Mouse (Mus musculus) MEL (cell line): ENCODE data around the gene Trpm8. TPM values are rescaled to one million over a fixed set of nuclear protein-coding genes. Genes with fewer than 3 reads are reported as not detected.

Experiments used
- DNase-seq: peaks from one replicate; pipeline ENCODE4 v3.0.0; 2011; ENCODE audit warnings: low read depth, low spot score
- H3K27ac ChIP-seq: 2 replicates; pipeline ENCODE4 v1.5.1; 2012; ENCODE audit warnings: low read depth, mild to moderate bottlenecking, control low read depth, low read length, moderate library complexity; ENCODE audit not compliant: control insufficient read depth
- H3K27me3 ChIP-seq, 2 experiments: fragments of 150-350 bp in 1 of 2; sonication (generic) in 1 of 2; 2 replicates each; pipeline ENCODE4 v1.6.1; 2012; ENCODE audit warnings: low read length in 2 of 2, mild to moderate bottlenecking in 2 of 2, improper control_type of control experiment in 1 of 2, moderate library complexity in 1 of 2; ENCODE audit not compliant: insufficient read depth in 2 of 2, control insufficient read depth in 1 of 2
- H3K36me3 ChIP-seq, 2 experiments: 2 replicates each; pipeline ENCODE4 v1.6.1; 2012 to 2014; ENCODE audit warnings: low read length in 2 of 2, improper control_type of control experiment in 1 of 2, inconsistent platforms in 1 of 2, mild to moderate bottlenecking in 1 of 2; ENCODE audit not compliant: insufficient read depth in 2 of 2, control insufficient read depth in 1 of 2
- H3K4me1 ChIP-seq, 2 experiments: fragments of 150-350 bp in 1 of 2; sonication (generic) in 1 of 2; 2 replicates each; pipeline ENCODE4 v1.6.1; 2012; ENCODE audit warnings: low read length in 2 of 2, improper control_type of control experiment in 1 of 2, mild to moderate bottlenecking in 1 of 2; ENCODE audit not compliant: insufficient read depth in 2 of 2, control insufficient read depth in 1 of 2
- H3K4me3 ChIP-seq, 2 experiments: fragments of 150-350 bp in 1 of 2; sonication (generic) in 1 of 2; 2 replicates each; pipeline ENCODE4 v1.5.1; 2012; ENCODE audit warnings: low read depth in 2 of 2, low read length in 2 of 2, mild to moderate bottlenecking in 2 of 2, moderate library complexity in 2 of 2, control low read depth in 1 of 2, improper control_type of control experiment in 1 of 2; ENCODE audit not compliant: control insufficient read depth in 1 of 2, insufficient read depth in 1 of 2
- H3K79me2 ChIP-seq: 2 replicates; pipeline ENCODE4 v1.6.1; 2012; ENCODE audit warnings: mild to moderate bottlenecking, low read length, moderate library complexity; ENCODE audit not compliant: control insufficient read depth, poor library complexity, insufficient read depth
- H3K9ac ChIP-seq: 2 replicates; pipeline ENCODE4 v1.6.1; 2012; ENCODE audit warnings: low read depth, mild to moderate bottlenecking, control low read depth, low read length, moderate library complexity; ENCODE audit not compliant: control insufficient read depth, poor library complexity, severe bottlenecking
- H3K9me3 ChIP-seq: fragments of 150-350 bp; sonication (generic); replicated peaks from 2 replicates; pipeline ENCODE4 v1.6.1; 2012; ENCODE audit warnings: mild to moderate bottlenecking, low read length, improper control_type of control experiment, moderate library complexity; ENCODE audit not compliant: insufficient read depth
- CHD1 ChIP-seq: IDR thresholded peaks from 2 replicates; pipeline ENCODE4 v1.6.1; 2012; ENCODE audit warnings: low read depth, mild to moderate bottlenecking, inconsistent platforms, low read length, improper control_type of control experiment
- E2F4 ChIP-seq: IDR thresholded peaks from 2 replicates; pipeline ENCODE4 v1.6.1; 2011; ENCODE audit warnings: low read depth, low read length, improper control_type of control experiment, borderline replicate concordance
- GABPA ChIP-seq: IDR thresholded peaks from 2 replicates; pipeline ENCODE4 v1.6.1; 2012; ENCODE audit warnings: low read depth, mild to moderate bottlenecking, inconsistent platforms, low read length, improper control_type of control experiment, moderate library complexity
- HCFC1 ChIP-seq: IDR thresholded peaks from 2 replicates; pipeline ENCODE4 v1.6.1; 2012; ENCODE audit warnings: low read depth, mild to moderate bottlenecking, inconsistent platforms, low read length, improper control_type of control experiment, moderate library complexity
- JUND ChIP-seq: IDR thresholded peaks from 2 replicates; pipeline ENCODE4 v1.6.1; 2011; ENCODE audit warnings: low read depth, mild to moderate bottlenecking, improper control_type of control experiment, low read length
- MXI1 ChIP-seq: IDR thresholded peaks from 2 replicates; pipeline ENCODE4 v1.6.1; 2011; ENCODE audit warnings: mild to moderate bottlenecking, low read depth, low read length, improper control_type of control experiment
- MYB ChIP-seq: IDR thresholded peaks from 2 replicates; pipeline ENCODE4 v1.6.1; 2011; ENCODE audit warnings: mild to moderate bottlenecking, low read depth, low read length, improper control_type of control experiment
- NELFE ChIP-seq: IDR thresholded peaks from 2 replicates; pipeline ENCODE4 v1.6.1; 2011; ENCODE audit warnings: low read depth, low read length, improper control_type of control experiment
- POLR2AphosphoS5 ChIP-seq: IDR thresholded peaks from 2 replicates; pipeline ENCODE4 v1.6.1; 2012; ENCODE audit warnings: low read depth, borderline replicate concordance, mild to moderate bottlenecking, inconsistent platforms, low read length, moderate library complexity, mixed read lengths
- RAD21 ChIP-seq: IDR thresholded peaks from 2 replicates; pipeline ENCODE4 v1.6.1; 2011; ENCODE audit warnings: mild to moderate bottlenecking, low read depth, low read length, improper control_type of control experiment
- TAL1 ChIP-seq: IDR thresholded peaks from 2 replicates; pipeline ENCODE4 v1.6.1; 2012; ENCODE audit warnings: mild to moderate bottlenecking, inconsistent platforms, low read length, moderate library complexity, mixed read lengths
- TBP ChIP-seq: IDR thresholded peaks from 2 replicates; pipeline ENCODE4 v1.8.0; 2011; ENCODE audit warnings: low read depth, low read length, improper control_type of control experiment
- TCF12 ChIP-seq: IDR thresholded peaks from 2 replicates; pipeline ENCODE4 v1.6.1; 2014; ENCODE audit warnings: low read depth, mild to moderate bottlenecking, inconsistent platforms, low read length, improper control_type of control experiment, moderate library complexity
- USF1 ChIP-seq: IDR thresholded peaks from 2 replicates; pipeline ENCODE4 v1.6.1; 2014; ENCODE audit warnings: low read depth, mild to moderate bottlenecking, inconsistent platforms, low read length, improper control_type of control experiment, moderate library complexity
- USF2 ChIP-seq, 2 experiments: IDR thresholded peaks; 2 replicates each; pipeline ENCODE4 v1.6.1; 2011 to 2012; ENCODE audit warnings: improper control_type of control experiment in 2 of 2, low read length in 2 of 2, borderline replicate concordance in 1 of 2, inconsistent platforms in 1 of 2, low read depth in 1 of 2, mild to moderate bottlenecking in 1 of 2; ENCODE audit not compliant: insufficient read depth in 1 of 2
- ZC3H11A ChIP-seq: IDR thresholded peaks from 2 replicates; pipeline ENCODE4 v1.6.1; 2012; ENCODE audit warnings: low read depth, mild to moderate bottlenecking, inconsistent platforms, low read length, improper control_type of control experiment
- ZNF384 ChIP-seq: IDR thresholded peaks from 2 replicates; pipeline ENCODE4 v1.6.1; 2012; ENCODE audit warnings: low read depth, mild to moderate bottlenecking, inconsistent platforms, low read length, improper control_type of control experiment
- polyA plus RNA-seq, 2 experiments: library from polyadenylated mRNA; stranded (reverse) in 1 of 2; unstranded in 1 of 2; fragments of >175 nt in 1 of 2; fragments of >200 nt in 1 of 2; gene quantifications; 2 replicates each; pipeline versions ENCODE4 v1.2.1 to v1.2.4; 2012; ENCODE audit warnings: low replicate concordance in 2 of 2, low read depth in 1 of 2; ENCODE audit not compliant: insufficient read length in 2 of 2, insufficient read depth in 1 of 2, missing spikeins in 1 of 2
- total RNA-seq: library from RNA; depleted of rRNA; stranded (reverse); fragments of 300-350 nt; gene quantifications from 2 replicates; pipeline ENCODE4 v1.2.3, GENCODE M21; 2012

The Trpm8 gene
- total and polyA plus RNA-seq, 3 experiments = not detected

GRCm38 (mm10) chr1:88273832-88274231 is 3.6 kb upstream of the Trpm8 start:
- Histone ChIP-seq H3K27ac (no peak overlapping the region), H3K79me2 (peaks cover 36% of the 10 kb centered on the region), H3K9ac (no peak overlapping the region), H3K4me1 (peaks cover 3 to 9% of the 10 kb centered on the region in 2 experiments; a peak in 3 of 4 replicates), H3K4me3 (no peak overlapping the region), H3K36me3 (peaks cover 15 to 27% of the 10 kb centered on the region in 2 experiments), H3K27me3 (no peaks in the 10 kb centered on the region), H3K9me3 (no peaks in the 10 kb centered on the region)
- no peak for DNase-seq
- TF ChIP-seq ZNF384 = no peak
- no peak for TF ChIP-seq USF1
- TF ChIP-seq JUND = no peak
- TF ChIP-seq NELFE = no peak
- no peak for TF ChIP-seq E2F4
- no peak for TF ChIP-seq CHD1
- TF ChIP-seq MYB = no peak
- TF ChIP-seq POLR2AphosphoS5 = no peak
- no peak for TF ChIP-seq GABPA
- TF ChIP-seq ZC3H11A = no peak

DNA sequence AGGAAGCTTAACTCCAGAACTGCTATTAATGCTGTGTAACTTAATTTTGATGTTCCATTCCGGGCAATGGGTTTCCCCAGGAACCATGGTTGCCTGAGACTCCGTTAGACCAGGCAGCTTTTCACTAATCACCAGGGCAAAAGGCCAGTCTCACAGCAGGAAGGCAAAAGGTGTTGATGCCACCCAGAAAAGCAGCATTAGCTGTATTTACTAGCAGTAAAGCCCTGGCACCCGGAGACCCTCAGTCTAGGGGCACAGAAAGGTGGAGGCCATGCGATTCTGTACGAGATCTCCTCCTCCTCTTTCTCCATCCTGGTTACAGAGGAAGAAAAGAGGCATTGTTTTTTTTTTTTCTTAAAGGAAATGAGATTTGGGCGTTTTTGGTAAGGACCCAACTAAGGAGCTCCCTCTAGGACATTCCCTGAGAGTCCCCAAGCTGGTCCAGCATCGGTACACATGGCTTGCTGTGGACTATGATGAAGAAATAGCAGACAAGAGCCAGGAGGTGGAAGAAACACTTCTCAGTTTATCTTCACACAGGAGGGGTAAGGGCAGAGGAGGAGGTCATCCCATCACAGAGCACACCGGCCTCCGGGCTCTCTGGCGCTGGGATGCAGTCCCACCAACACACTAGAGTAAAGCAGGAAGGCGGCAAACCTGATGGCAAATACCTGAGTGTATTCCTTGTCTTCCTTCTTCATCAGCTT is 2.9 kb upstream of the Trpm8 start:
- peaks cover 15 to 22% of the 10 kb centered on the region in 2 experiments for H3K36me3 ChIP-seq
- TF ChIP-seq E2F4 (no peak), RAD21 (no peak), TCF12 (no peak), MXI1 (no peak), TBP (no peak), HCFC1 (no peak), USF2 (IDR thresholded peaks at IDR 0.05; ENCODE audit: borderline replicate concordance in 1 of 2, insufficient read depth in 1 of 2, low read depth in 1 of 2, low read length in 2 of 2) (no peak), TAL1 (no peak)
- TF ChIP-seq, all 39 proteins: peak for 0
- no peak for DNase-seq
- no peak overlapping the region for H3K27ac ChIP-seq
- H3K9me3 ChIP-seq = no peaks in the 10 kb centered on the region
- H3K9ac ChIP-seq = no peak overlapping the region
- H3K79me2 ChIP-seq = peaks cover 36% of the 10 kb centered on the region
- no peaks in the 10 kb centered on the region for H3K27me3 ChIP-seq
- H3K4me1 ChIP-seq = peaks cover 3 to 9% of the 10 kb centered on the region in 2 experiments; a peak in 3 of 4 replicates
- no peak overlapping the region for H3K4me3 ChIP-seq
